Mouse (Mus musculus): Measurements from ENCODE around the gene Mtln.

GRCm38 (mm10) chr2:127831401-127832102 is 39.3 kb upstream of the Mtln start, which contains the start of gene Bub1:
- TF ChIP-seq CTCF (conservative IDR thresholded peaks at IDR 0.05; ENCODE audit: low read length) (no peak), NANOG (IDR thresholded peaks at IDR 0.05; ENCODE audit: borderline replicate concordance, low read length) (no peak), POU5F1 (IDR thresholded peaks at IDR 0.05; ENCODE audit: borderline replicate concordance, low read length) (no peak)

Measured in E14TG2a.4 (cell line).